Mouse (Mus musculus): Measurements from ENCODE around the gene Ptprm. TPM values are rescaled to one million over a fixed set of nuclear protein-coding genes. Genes with fewer than 3 reads are reported as not detected.

The Ptprm gene
- total RNA-seq, 2 experiments from 2014 or later: 29.3 to 34.4 TPM

DNA sequence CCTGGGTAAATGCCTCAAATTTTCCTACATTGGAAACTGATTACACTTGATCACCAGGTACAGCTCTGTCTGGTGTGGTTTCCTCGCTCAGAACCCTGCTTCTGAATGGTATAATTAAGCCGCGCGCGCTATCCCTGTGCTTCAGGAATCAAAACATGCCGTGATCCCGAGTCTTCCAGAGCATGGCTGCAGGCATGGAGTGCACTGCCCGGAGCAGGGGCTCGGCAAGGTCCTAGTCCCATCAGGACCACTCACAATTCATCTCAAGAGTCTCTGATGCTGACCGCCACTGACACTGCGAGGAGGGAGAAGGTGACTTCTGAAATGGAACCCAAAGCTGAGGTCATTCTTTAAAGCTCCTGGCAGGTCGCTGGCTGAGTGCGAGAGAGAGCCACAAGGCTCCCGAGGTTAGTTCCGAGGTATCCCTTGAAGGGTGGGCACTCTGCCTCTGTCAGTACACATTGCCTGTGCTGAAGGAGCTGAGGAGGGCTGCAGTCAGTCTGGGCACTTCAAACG, 682.5 kb downstream of the Ptprm start:
- no peak for DNase-seq

DNA sequence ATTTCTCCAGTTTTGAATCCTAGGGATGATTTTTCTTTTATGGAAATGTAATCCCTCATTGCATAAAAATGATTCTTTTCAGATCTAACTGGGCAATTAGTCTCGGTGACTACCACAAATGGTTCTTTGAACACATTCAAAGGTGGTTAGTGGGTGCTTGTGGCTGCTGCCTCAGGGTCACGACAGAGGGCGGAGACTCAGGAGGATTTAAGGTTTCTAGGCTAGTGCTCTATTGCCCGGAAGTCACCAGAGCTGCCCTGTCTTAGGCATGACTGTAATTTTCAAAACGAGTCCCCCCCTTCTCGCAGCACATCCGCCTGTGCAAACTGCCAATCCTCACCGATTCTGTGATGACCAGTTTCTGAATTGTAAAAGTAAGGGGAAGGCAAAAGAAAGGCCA, 683.0 kb downstream of the Ptprm start:
- DNase-seq: no peak

DNA sequence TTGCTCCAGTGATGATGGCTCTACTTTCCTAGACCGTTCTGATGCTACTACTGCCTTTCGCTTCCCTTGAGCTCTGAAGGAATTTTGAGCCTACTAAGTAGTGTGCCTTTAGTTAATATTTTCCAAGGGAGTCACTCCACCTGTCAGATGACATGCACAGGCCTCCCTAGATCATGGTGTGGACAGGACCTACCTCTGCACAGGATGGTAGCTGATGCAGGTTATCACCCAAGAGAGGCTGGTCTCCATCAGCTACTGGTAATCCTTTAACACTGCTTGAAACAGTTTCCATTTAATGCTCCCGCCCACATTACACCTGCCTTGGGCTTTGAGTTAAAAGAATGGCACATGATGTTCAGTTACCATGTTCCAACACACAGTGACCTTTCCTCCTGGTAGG, 688.5 kb downstream of the Ptprm start:
- DNase-seq: no peak

DNA sequence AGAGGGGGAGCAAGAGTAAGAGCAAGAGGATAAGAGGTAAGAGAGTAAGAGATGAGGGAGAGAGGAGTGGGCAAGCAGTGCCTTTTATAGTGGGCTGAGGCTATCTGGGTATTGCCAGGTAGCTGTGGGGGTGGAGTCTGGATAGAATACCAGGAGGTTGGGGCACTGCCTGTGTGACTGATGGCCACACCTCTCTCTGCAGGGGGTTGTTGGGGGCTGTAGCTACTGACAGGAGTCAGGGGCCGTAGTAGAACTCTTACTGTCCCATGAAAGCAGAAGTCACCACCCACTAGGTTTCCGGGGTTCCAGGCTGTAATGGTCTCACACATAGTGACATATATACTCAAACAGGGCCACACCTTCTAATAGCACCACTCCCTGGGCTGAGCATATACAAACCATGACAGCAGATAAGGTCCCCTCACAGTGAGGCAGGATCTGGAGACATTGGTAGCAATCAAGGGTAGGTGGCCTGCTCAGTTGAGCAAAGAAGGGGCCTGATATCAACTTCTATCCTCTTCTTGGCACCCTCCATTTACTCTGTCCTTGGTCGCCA, 689.0 kb downstream of the Ptprm start:
- no peak for DNase-seq

DNA sequence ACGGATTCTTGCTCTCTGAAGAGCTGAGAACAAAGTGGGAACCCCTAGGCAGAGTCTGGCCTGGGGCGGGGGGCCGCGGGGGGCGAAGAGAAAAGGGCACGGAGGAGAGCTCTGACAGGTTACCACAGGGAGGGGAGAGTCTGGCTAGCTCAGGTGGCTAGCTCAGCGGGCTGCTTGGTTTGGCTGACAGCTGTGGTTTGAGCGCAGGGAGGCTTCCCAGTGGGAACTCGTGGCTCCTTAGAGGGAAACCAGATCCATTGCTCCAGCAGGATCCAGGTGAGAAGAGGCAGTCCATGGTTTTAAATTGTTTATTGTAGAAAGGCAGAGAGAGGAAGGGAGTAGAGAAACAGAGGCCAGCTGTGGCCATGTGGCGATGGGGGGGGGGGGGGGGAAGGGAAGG, 689.5 kb downstream of the Ptprm start:
- no peak for DNase-seq

DNA sequence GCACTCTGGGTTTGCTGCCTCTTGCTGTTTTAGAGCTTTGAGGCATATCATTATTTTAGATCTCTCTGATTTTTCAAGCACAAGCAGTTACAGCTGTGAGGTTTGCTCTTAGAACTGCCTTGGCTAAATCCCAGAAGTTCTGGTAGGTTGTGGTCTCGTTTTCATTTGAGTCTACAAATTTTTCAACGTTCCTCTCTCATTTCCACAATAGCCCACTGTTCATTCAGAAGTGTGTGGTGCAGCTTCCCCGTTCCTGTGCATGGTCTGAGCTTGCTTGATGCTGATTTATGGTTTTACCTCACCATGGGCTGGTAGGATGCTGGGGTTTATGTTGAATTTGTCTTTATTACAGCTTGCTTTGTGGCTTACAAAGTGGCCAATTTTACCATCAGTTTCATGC, 695.0 kb downstream of the Ptprm start:
- DNase-seq: no peak

DNA sequence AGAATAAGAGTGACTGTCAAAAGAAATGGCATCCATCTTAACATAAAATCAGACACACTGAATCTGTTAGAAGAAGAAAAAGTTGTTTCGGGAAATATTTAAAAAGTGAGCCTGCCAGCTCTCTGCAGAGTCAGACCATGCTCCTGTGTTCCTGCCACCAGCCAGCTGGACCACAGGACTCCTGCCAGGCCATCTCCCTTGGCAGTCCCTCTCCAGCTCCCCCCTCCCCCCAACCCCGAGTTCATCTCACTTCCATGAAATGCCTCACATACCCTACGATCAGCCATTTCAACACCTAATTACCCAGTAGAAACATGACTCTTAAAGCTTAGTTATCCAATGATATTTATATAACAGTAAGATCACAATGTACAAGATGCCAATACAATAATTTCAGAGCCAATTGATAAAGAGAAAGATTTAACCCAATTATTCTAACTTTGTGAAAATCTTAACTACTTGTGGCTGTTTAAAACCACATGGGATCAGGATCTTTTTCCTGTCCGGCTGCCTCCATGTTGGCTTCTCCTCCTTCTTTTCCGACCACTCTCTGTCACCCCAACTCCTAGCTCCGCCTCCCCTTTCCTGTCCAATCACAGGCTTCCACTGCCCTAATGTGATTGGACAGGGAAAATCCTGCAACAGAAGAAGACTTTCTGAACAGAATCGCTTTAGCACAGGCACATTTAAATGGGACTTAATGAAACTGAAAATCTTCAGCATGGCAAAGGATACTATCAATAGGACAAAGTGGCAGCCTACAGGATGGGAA, 716.1 kb downstream of the Ptprm start:
- DNase-seq: no peak

DNA sequence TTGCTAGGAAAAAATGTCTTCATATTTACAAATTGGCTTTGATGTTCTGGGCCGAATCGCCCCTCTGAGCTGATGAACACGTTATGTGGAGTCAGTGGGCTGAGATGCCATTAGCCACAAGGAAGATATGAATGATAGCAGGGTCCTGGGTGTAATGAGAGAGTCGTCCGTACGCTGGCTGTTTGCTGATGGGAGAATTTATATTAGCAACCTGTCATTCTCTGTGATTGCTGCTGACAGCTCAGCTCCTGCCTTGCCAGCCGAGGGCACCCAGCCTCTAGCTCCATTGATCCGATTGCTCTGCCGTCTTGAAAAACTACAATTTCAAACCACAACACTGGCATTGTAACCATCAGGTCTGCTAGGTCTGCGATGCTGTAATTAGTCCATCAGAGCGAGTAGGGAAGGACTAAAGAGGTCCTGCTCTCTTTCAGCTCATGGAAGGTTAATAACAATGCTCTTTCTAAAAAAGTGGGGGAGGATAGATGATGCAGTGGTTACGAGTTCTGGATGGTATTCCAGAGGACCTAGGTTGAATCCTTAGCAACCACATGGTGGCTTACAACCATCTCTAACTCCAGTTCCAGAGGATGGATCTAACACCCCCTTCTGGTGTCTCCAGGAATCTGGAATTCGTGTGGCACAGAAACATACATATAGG, 734.1 kb downstream of the Ptprm start:
- no peak for DNase-seq

DNA sequence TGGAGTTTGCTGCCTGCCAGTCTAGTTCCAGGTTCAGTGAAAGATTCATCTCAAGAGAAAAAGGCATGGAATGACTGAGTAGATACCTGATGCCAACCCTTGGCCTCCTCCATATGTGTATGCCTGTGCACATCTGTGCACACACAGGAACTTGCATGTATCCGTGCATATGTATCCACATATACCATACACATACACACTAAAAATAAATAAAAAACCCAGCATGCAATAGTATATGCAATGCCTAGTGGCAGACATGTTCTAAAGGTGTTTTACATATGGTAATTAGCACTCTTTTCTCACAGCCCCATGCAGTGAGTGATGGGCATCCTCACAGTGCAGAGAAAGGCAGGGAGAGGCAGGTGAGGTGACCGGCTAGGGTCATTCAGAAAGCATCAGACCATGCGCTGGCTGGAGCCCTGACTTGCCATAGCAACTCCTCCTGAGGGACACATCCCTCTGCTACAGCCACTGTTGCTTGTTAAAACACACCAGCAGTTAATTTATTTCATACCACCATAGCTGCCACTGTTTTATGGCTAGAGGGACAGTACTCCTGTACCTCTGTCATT, 734.9 kb downstream of the Ptprm start:
- no peak for DNase-seq

Small RNA genes lying within 50 kb of the gene (microRNA-seq; reads per million reads assigned to microRNA genes)
- not detected for gene Mir5709

Data from adrenal gland, postnatal 36 days (tissue).